Comparison of ENCODE assay signal across 8 mouse cellular contexts in genomic region chr6:18029746-18030656, GRCm38 (mm10). TPM values are rescaled to one million over a fixed set of nuclear protein-coding genes. Genes with fewer than 3 reads are reported as not detected.
DNase-seq lines count a peak whose midpoint lies in the region; ATAC-seq and TF ChIP-seq lines count a peak whose summit lies in the region.

Gene Wnt2, minus strand, starts transcription at chr6:18030585.

- TF ChIP-seq CTCF in lung, postnatal 0 days (IDR thresholded peaks at IDR 0.05): no peak

- no peaks in the 10 kb centered on the region for H3K36me3 ChIP-seq in embryonic facial prominence, embryonic 14.5 days (ENCODE audit: control insufficient read depth, insufficient read depth, low read length)
- H3K36me3 ChIP-seq in hindbrain, embryonic 15.5 days: no peaks in the 10 kb centered on the region
- H3K36me3 ChIP-seq in lung, postnatal 0 days (ENCODE audit: insufficient read depth, low read length): no peaks in the 10 kb centered on the region
- H3K36me3 ChIP-seq in stomach, embryonic 15.5 days: no peaks in the 10 kb centered on the region

- no peak within 1 kb of the TSS for H3K27ac ChIP-seq in embryonic facial prominence, embryonic 14.5 days (replicated peaks; ENCODE audit: low read depth, low read length)
- no peak within 1 kb of the TSS for H3K27ac ChIP-seq in hindbrain, embryonic 15.5 days (replicated peaks)
- H3K27ac ChIP-seq in lung, postnatal 0 days (ENCODE audit: low read length): peak within 1 kb of the TSS; percentile 81
- no peak within 1 kb of the TSS for H3K27ac ChIP-seq in stomach, embryonic 15.5 days

- H3K4me2 ChIP-seq in embryonic facial prominence, embryonic 14.5 days (ENCODE audit: low read depth, low read length): peak within 1 kb of the TSS; percentile 96
- H3K4me2 ChIP-seq in hindbrain, embryonic 15.5 days: peak within 1 kb of the TSS; percentile 99
- H3K4me2 ChIP-seq in lung, postnatal 0 days (replicated peaks; ENCODE audit: low read depth, low read length): peak within 1 kb of the TSS; percentile 64
- peak within 1 kb of the TSS; percentile 81 for H3K4me2 ChIP-seq in stomach, embryonic 15.5 days

- peak; percentile 65 for ATAC-seq in embryonic facial prominence, embryonic 14.5 days (ENCODE audit: low read depth)
- peak; percentile 66; the same call in 1 of the 2 replicates for ATAC-seq in hindbrain, embryonic 15.5 days (ENCODE audit: low FRiP score, low read depth)
- ATAC-seq in lung, postnatal 0 days: peak; percentile 23
- 0 out of 2 replicates have a peak, but pooled peaks have one; percentile 29 for ATAC-seq in stomach, embryonic 15.5 days (ENCODE audit: insufficient read depth, low FRiP score, low read depth)
- ATAC-seq in inflammation-experienced regulatory T-cells, adult 6 months: no peak

- H3K9ac ChIP-seq in embryonic facial prominence, embryonic 14.5 days (ENCODE audit: low read depth, low read length): peak within 1 kb of the TSS; percentile 53
- H3K9ac ChIP-seq in hindbrain, embryonic 15.5 days: peak within 1 kb of the TSS; percentile 34
- peak within 1 kb of the TSS; percentile 29 for H3K9ac ChIP-seq in lung, postnatal 0 days (replicated peaks; ENCODE audit: low read depth)
- H3K9ac ChIP-seq in stomach, embryonic 15.5 days: no peak within 1 kb of the TSS

- H3K4me1 ChIP-seq in embryonic facial prominence, embryonic 14.5 days (ENCODE audit: control insufficient read depth, insufficient read depth, low read length): peaks cover 14% of the 10 kb centered on the region; the same call in 1 of the 2 replicates
- H3K4me1 ChIP-seq in hindbrain, embryonic 15.5 days (replicated peaks): peaks cover 23% of the 10 kb centered on the region
- H3K4me1 ChIP-seq in lung, postnatal 0 days (ENCODE audit: insufficient read depth, low read depth, low read length): peaks cover 3% of the 10 kb centered on the region; the same call in 1 of the 2 replicates
- H3K4me1 ChIP-seq in stomach, embryonic 15.5 days: peaks cover 11% of the 10 kb centered on the region

- peak; percentile 11 for DNase-seq in gastrocnemius, postnatal 14 days
- DNase-seq in gastrocnemius, postnatal 36 days: no peak
- DNase-seq in Muller cell, postnatal 12 days (ENCODE audit: inconsistent ontology term): peak; percentile 72
- DNase-seq in embryonic facial prominence, embryonic 14.5 days (ENCODE audit: low spot score): peak; percentile 45
- peak; percentile 48 for DNase-seq in lung, postnatal 0 days (ENCODE audit: low spot score)

- WGBS in embryonic facial prominence, embryonic 14.5 days: under 1% methylated on average over 46 of the region's 47 CpGs
- WGBS in hindbrain, embryonic 15.5 days: under 1% methylated on average over 47 of the region's 47 CpGs
- WGBS in lung, postnatal 0 days: under 1% methylated on average over 43 of the region's 47 CpGs
- WGBS in stomach, embryonic 15.5 days: 2% methylated on average over 47 of the region's 47 CpGs

- intact Hi-C loops in gastrocnemius, postnatal 14 days (cut with DNase I; ENCODE audit: low total_unique reads): no loop called here
- intact Hi-C loops in gastrocnemius, postnatal 36 days (cut with DNase I): no loop called here

- no peak for TF ChIP-seq EP300 in lung, postnatal 0 days (IDR thresholded peaks at IDR 0.05)

- peaks cover 46% of the 10 kb centered on the region for H3K27me3 ChIP-seq in embryonic facial prominence, embryonic 14.5 days (replicated peaks; ENCODE audit: control insufficient read depth, insufficient read depth, low read length)
- peaks cover 44% of the 10 kb centered on the region for H3K27me3 ChIP-seq in hindbrain, embryonic 15.5 days
- H3K27me3 ChIP-seq in lung, postnatal 0 days (replicated peaks; ENCODE audit: insufficient read depth, low read length): peaks cover 10% of the 10 kb centered on the region
- peaks cover 40% of the 10 kb centered on the region for H3K27me3 ChIP-seq in stomach, embryonic 15.5 days (replicated peaks)

- H3K4me3 ChIP-seq in embryonic facial prominence, embryonic 14.5 days (ENCODE audit: low read depth, low read length): peak within 1 kb of the TSS; percentile 54
- peak within 1 kb of the TSS; percentile 58 for H3K4me3 ChIP-seq in hindbrain, embryonic 15.5 days
- H3K4me3 ChIP-seq in lung, postnatal 0 days (ENCODE audit: low read depth, low read length): peak within 1 kb of the TSS; percentile 44
- peak within 1 kb of the TSS; percentile 43 for H3K4me3 ChIP-seq in stomach, embryonic 15.5 days (replicated peaks)

- H3K9me3 ChIP-seq in embryonic facial prominence, embryonic 14.5 days (ENCODE audit: control insufficient read depth, low read length): no peaks in the 10 kb centered on the region
- no peaks in the 10 kb centered on the region for H3K9me3 ChIP-seq in hindbrain, embryonic 15.5 days
- no peaks in the 10 kb centered on the region for H3K9me3 ChIP-seq in lung, postnatal 0 days (ENCODE audit: low read length)
- H3K9me3 ChIP-seq in stomach, embryonic 15.5 days: no peaks in the 10 kb centered on the region

RNA-seq across cellular contexts. Expression of gene Wnt2, which starts in this region (rescaled TPM):
- under 1 TPM; 0.44 to 0.88 TPM for total RNA-seq in gastrocnemius, postnatal 14 days (2021)
- total RNA-seq in gastrocnemius, postnatal 36 days (2021): under 1 TPM; 0.10 to 0.22 TPM
- polyA plus RNA-seq in embryonic facial prominence, embryonic 14.5 days (2014; fragmentation: Nextera tagmentation; extraction: Ambion mirVana): 7.0 and 8.7 TPM in 2 replicates
- polyA plus RNA-seq in hindbrain, embryonic 15.5 days (2015; fragmentation: Nextera tagmentation; extraction: Ambion mirVana): 0.34 TPM in 1 of 2 replicates, not detected in the other
- polyA plus RNA-seq in lung, postnatal 0 days (2015; fragmentation: Nextera tagmentation; extraction: Ambion mirVana): 54.6 and 56.1 TPM in 2 replicates
- polyA plus RNA-seq in stomach, embryonic 15.5 days (2015; fragmentation: Nextera tagmentation; extraction: Ambion mirVana): 1.8 and 2.4 TPM in 2 replicates
- not detected for polyA plus RNA-seq in inflammation-experienced regulatory T-cells, adult 6 months (2017; shearing (Covaris generic))

Comparison
In these comparisons a context has a peak if more than half of its experiments do, and no peak if none do; other contexts are left out.
1. Peak in DNase-seq in gastrocnemius, postnatal 14 days; RNA of the gene not detected or under 1 TPM.
2. Peak in ATAC-seq, H3K4me3 ChIP-seq, H3K9ac ChIP-seq and H3K4me2 ChIP-seq in hindbrain, embryonic 15.5 days; RNA of the gene not detected or under 1 TPM.
3. DNase-seq: peak in Muller cell, postnatal 12 days (single experiment), embryonic facial prominence, embryonic 14.5 days (single experiment) and lung, postnatal 0 days (single experiment); none in gastrocnemius, postnatal 36 days (0 of 2).
4. Peak in every context shown above with its lines, with median percentiles within 50 percentile points of each other: H3K4me2 ChIP-seq and H3K4me3 ChIP-seq.